Comparison of ENCODE assay signal across 13 mouse cellular contexts in the genomic region with DNA sequence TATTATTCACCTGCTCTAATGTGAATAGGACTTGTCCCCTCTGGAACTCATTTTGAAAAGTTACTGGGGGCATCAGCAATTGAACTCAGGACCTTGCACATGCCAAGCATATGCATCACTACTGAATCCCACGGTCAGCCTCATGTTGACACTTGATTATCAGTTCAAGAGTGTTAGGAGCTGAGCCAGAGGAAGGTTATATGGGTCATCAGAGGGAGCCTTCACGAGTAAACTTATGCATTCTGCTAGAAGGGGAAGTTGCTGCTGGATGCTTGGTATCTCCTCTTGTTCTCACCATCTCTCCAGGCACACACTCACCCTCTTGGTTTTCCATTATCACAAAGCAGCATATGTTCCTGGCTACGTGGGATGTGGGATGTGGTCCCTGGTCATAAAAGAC. TPM values are rescaled to one million over a fixed set of nuclear protein-coding genes. Genes with fewer than 3 reads are reported as not detected.
DNase-seq lines count a peak whose midpoint lies in the region; ATAC-seq lines count a peak whose summit lies in the region.
"Had no signal": no experiment of that assay in that cellular context is flagged by ENCODE, and none has a peak within 500 bp of the region (broad histone marks: within the 10 kb centered on the region; RNA-seq: fewer than 3 reads in every experiment).

No protein-coding gene starts in this region.

- H3K9ac ChIP-seq in hindbrain, embryonic 11.5 days (ENCODE audit: low read depth, low read length) = no peak overlapping the region
- no peak overlapping the region for H3K9ac ChIP-seq in hindbrain, embryonic 14.5 days
- H3K9ac ChIP-seq in midbrain, embryonic 16.5 days (ENCODE audit: low read depth, low read length) = no peak overlapping the region
- H3K9ac ChIP-seq: heart, embryonic 15.5 days had no signal

- no peaks in the 10 kb centered on the region for H3K27me3 ChIP-seq in hindbrain, embryonic 11.5 days (ENCODE audit: control insufficient read depth, insufficient read depth, low read length)
- no peaks in the 10 kb centered on the region for H3K27me3 ChIP-seq in hindbrain, embryonic 10.5 days (ENCODE audit: insufficient read depth, poor library complexity, severe bottlenecking)
- H3K27me3 ChIP-seq in hindbrain, embryonic 14.5 days (ENCODE audit: control insufficient read depth, insufficient read depth, low read length) = no peaks in the 10 kb centered on the region
- H3K27me3 ChIP-seq in midbrain, embryonic 16.5 days (ENCODE audit: control insufficient read depth, insufficient read depth, low read depth, low read length) = no peaks in the 10 kb centered on the region
- H3K27me3 ChIP-seq: heart, embryonic 15.5 days had no signal

- H3K9me3 ChIP-seq in hindbrain, embryonic 11.5 days (ENCODE audit: control insufficient read depth, low read length) = no peaks in the 10 kb centered on the region
- H3K9me3 ChIP-seq in hindbrain, embryonic 10.5 days = no peaks in the 10 kb centered on the region
- H3K9me3 ChIP-seq in hindbrain, embryonic 14.5 days (ENCODE audit: control insufficient read depth, low read length) = no peaks in the 10 kb centered on the region
- H3K9me3 ChIP-seq in midbrain, embryonic 16.5 days (replicated peaks; ENCODE audit: control insufficient read depth, low read length, poor library complexity, severe bottlenecking) = no peaks in the 10 kb centered on the region
- H3K9me3 ChIP-seq: heart, embryonic 15.5 days had no signal

- no peaks in the 10 kb centered on the region for H3K36me3 ChIP-seq in hindbrain, embryonic 11.5 days (ENCODE audit: control insufficient read depth, insufficient read depth, low read length)
- no peaks in the 10 kb centered on the region for H3K36me3 ChIP-seq in hindbrain, embryonic 10.5 days
- H3K36me3 ChIP-seq in hindbrain, embryonic 14.5 days (replicated peaks; ENCODE audit: control insufficient read depth, insufficient read depth) = no peaks in the 10 kb centered on the region
- H3K36me3 ChIP-seq in midbrain, embryonic 16.5 days (ENCODE audit: control insufficient read depth, insufficient read depth, low read length) = no peaks in the 10 kb centered on the region
- H3K36me3 ChIP-seq: heart, embryonic 15.5 days had no signal

- peak; percentile 3 for DNase-seq in hindbrain, embryonic 11.5 days (ENCODE audit: low spot score)
- DNase-seq in hindbrain, embryonic 10.5 days (ENCODE audit: low spot score) = no peak
- DNase-seq in hindbrain, embryonic 14.5 days (ENCODE audit: low spot score) = no peak
- no peak for DNase-seq in spleen, postnatal 4 days (ENCODE audit: low spot score in 2 of 2)
- DNase-seq in cerebellum, adult 18-20 months = no peak
- DNase-seq: adrenal gland, adult 2 months; thymus, postnatal 14 days had no signal

- H3K27ac ChIP-seq in hindbrain, embryonic 11.5 days (ENCODE audit: low read depth, low read length) = no peak overlapping the region
- H3K27ac ChIP-seq in hindbrain, embryonic 10.5 days = no peak overlapping the region
- peak overlapping the region; percentile 76 for H3K27ac ChIP-seq in hindbrain, embryonic 14.5 days
- no peak overlapping the region; the same call in 1 of the 2 replicates for H3K27ac ChIP-seq in midbrain, embryonic 16.5 days (ENCODE audit: low read length)

- H3K4me3 ChIP-seq in hindbrain, embryonic 11.5 days (ENCODE audit: low read depth, low read length) = no peak overlapping the region
- no peak overlapping the region for H3K4me3 ChIP-seq in hindbrain, embryonic 10.5 days
- H3K4me3 ChIP-seq in hindbrain, embryonic 14.5 days (replicated peaks; ENCODE audit: low read length) = no peak overlapping the region
- no peak overlapping the region for H3K4me3 ChIP-seq in midbrain, embryonic 16.5 days (ENCODE audit: low read depth, low read length)
- H3K4me3 ChIP-seq: erythroblast, embryonic 14.5 days had no signal

- H3K4me1 ChIP-seq in hindbrain, embryonic 11.5 days (replicated peaks; ENCODE audit: control insufficient read depth, insufficient read depth, low read length) = no peaks in the 10 kb centered on the region
- H3K4me1 ChIP-seq in hindbrain, embryonic 10.5 days (replicated peaks) = peaks cover 13% of the 10 kb centered on the region
- H3K4me1 ChIP-seq in hindbrain, embryonic 14.5 days (replicated peaks; ENCODE audit: control insufficient read depth, insufficient read depth, low read length) = peaks cover 25% of the 10 kb centered on the region
- H3K4me1 ChIP-seq in midbrain, embryonic 16.5 days (ENCODE audit: control insufficient read depth, insufficient read depth, low read length) = peaks cover 10% of the 10 kb centered on the region

- no peak overlapping the region for H3K4me2 ChIP-seq in hindbrain, embryonic 11.5 days (replicated peaks; ENCODE audit: low read depth, low read length)
- H3K4me2 ChIP-seq in hindbrain, embryonic 14.5 days (replicated peaks) = peak overlapping the region; percentile 42; the same call in 1 of the 2 replicates
- H3K4me2 ChIP-seq in midbrain, embryonic 16.5 days (ENCODE audit: low read length) = no peak overlapping the region
- H3K4me2 ChIP-seq: liver, embryonic 11.5 days had no signal

- ATAC-seq in hindbrain, embryonic 11.5 days (ENCODE audit: low FRiP score) = peak; percentile 16; the same call in 1 of the 2 replicates
- ATAC-seq in common myeloid progenitor, adult 5-6 weeks (replicated peaks; ENCODE audit: low read depth, poor library complexity, severe bottlenecking) = peak; percentile 72
- no peak for ATAC-seq in hindbrain, embryonic 14.5 days (ENCODE audit: low FRiP score)
- ATAC-seq in midbrain, embryonic 16.5 days = peak; percentile 18; the same call in 1 of the 2 replicates
- ATAC-seq in activated CD4-positive, CD25-positive, alpha-beta regulatory T cell, adult 4 months = no peak

- 49% methylated on average over 3 of the region's 3 CpGs for WGBS in hindbrain, embryonic 11.5 days
- WGBS in hindbrain, embryonic 10.5 days = 62% methylated on average over 3 of the region's 3 CpGs
- 29% methylated on average over 3 of the region's 3 CpGs for WGBS in hindbrain, embryonic 14.5 days
- WGBS in midbrain, embryonic 16.5 days = 25% methylated on average over 3 of the region's 3 CpGs

RNA-seq across cellular contexts. Expression of gene Ngly1, which starts 47.4 kb away (rescaled TPM):
- polyA plus RNA-seq in hindbrain, embryonic 11.5 days (2014; fragmentation: Nextera tagmentation; extraction: Ambion mirVana) = 23.0 and 24.3 TPM in 2 replicates
- polyA plus RNA-seq in hindbrain, embryonic 10.5 days (2016; fragmentation: Nextera tagmentation; extraction: Ambion mirVana) = 14.9 and 15.6 TPM in 2 replicates
- total RNA-seq in common myeloid progenitor, adult 5-6 weeks (2017) = 38.7 and 42.6 TPM in 2 replicates
- polyA plus RNA-seq in hindbrain, embryonic 14.5 days (2014; fragmentation: Nextera tagmentation; extraction: Ambion mirVana) = 27.8 and 30.6 TPM in 2 replicates
- 24.6 and 26.1 TPM in 2 replicates for polyA plus RNA-seq in midbrain, embryonic 16.5 days (2015; fragmentation: Nextera tagmentation; extraction: Ambion mirVana)
- polyA plus RNA-seq in activated CD4-positive, CD25-positive, alpha-beta regulatory T cell, adult 4 months (2017; shearing (Covaris generic)) = 10 to 100 TPM; 70.5 to 98.9 TPM

RNA-seq across cellular contexts. Expression of gene Oxsm, which starts 47.9 kb away (rescaled TPM):
- polyA plus RNA-seq in hindbrain, embryonic 11.5 days (2014; fragmentation: Nextera tagmentation; extraction: Ambion mirVana) = 1.2 and 1.8 TPM in 2 replicates
- 1.6 and 2.0 TPM in 2 replicates for polyA plus RNA-seq in hindbrain, embryonic 10.5 days (2016; fragmentation: Nextera tagmentation; extraction: Ambion mirVana)
- 8.2 and 11.8 TPM in 2 replicates for total RNA-seq in common myeloid progenitor, adult 5-6 weeks (2017)
- 1.5 and 2.0 TPM in 2 replicates for polyA plus RNA-seq in hindbrain, embryonic 14.5 days (2014; fragmentation: Nextera tagmentation; extraction: Ambion mirVana)
- 2.5 and 2.8 TPM in 2 replicates for polyA plus RNA-seq in midbrain, embryonic 16.5 days (2015; fragmentation: Nextera tagmentation; extraction: Ambion mirVana)
- 1 to 10 TPM; 5.1 to 5.3 TPM for polyA plus RNA-seq in activated CD4-positive, CD25-positive, alpha-beta regulatory T cell, adult 4 months (2017; shearing (Covaris generic))

Comparison
In these comparisons a context has a peak if more than half of its experiments do, and no peak if none do; other contexts are left out.
1. ATAC-seq: peak in hindbrain, embryonic 11.5 days (single experiment), common myeloid progenitor, adult 5-6 weeks (single experiment) and midbrain, embryonic 16.5 days (single experiment); none in hindbrain, embryonic 14.5 days (single experiment) and activated CD4-positive, CD25-positive, alpha-beta regulatory T cell, adult 4 months (single experiment).